Mouse (Mus musculus) forebrain, embryonic 11.5 days (tissue): ENCODE results near the gene Glyr1. TPM values are rescaled to one million over a fixed set of nuclear protein-coding genes. Genes with fewer than 3 reads are reported as not detected.

Experiments
- ATAC-seq: fragments of 200-750 bp; cut with Nextera tagmentation; replicated peaks from 2 replicates; pipeline ENCODE4 v1.8.0; 2017; ENCODE audit warnings: moderate TSS enrichment; ENCODE audit not compliant: low FRiP score
- DNase-seq: peaks from one replicate; pipeline ENCODE4 v3.0.0-alpha.2; 2017; ENCODE audit warnings: low spot score
- H3K27ac ChIP-seq: fragments of 300-500 bp; sonication (generic); 2 replicates; pipeline ENCODE4 v1.5.1; 2014; ENCODE audit warnings: low read depth, low read length
- H3K27me3 ChIP-seq: fragments of 300-500 bp; sonication (generic); 2 replicates; pipeline ENCODE4 v1.6.1; 2014; ENCODE audit warnings: mild to moderate bottlenecking, low read length, mixed read lengths; ENCODE audit not compliant: control insufficient read depth, insufficient read depth
- H3K36me3 ChIP-seq: fragments of 300-500 bp; sonication (generic); 2 replicates; pipeline ENCODE4 v1.6.1; 2014; ENCODE audit warnings: mild to moderate bottlenecking, low read length, moderate library complexity, mixed read lengths; ENCODE audit not compliant: control insufficient read depth, insufficient read depth
- H3K4me1 ChIP-seq: fragments of 300-500 bp; sonication (generic); replicated peaks from 2 replicates; pipeline ENCODE4 v1.6.1; 2014; ENCODE audit warnings: low read length, mixed read lengths; ENCODE audit not compliant: control insufficient read depth, insufficient read depth
- H3K4me2 ChIP-seq: fragments of 300-500 bp; sonication (generic); 2 replicates; pipeline ENCODE4 v1.6.1; 2014; ENCODE audit warnings: low read depth, mild to moderate bottlenecking, low read length, moderate library complexity, mixed read lengths; ENCODE audit not compliant: severe bottlenecking
- H3K4me3 ChIP-seq: fragments of 300-500 bp; sonication (generic); 2 replicates; pipeline ENCODE4 v1.5.1; 2014; ENCODE audit warnings: low read depth, low read length
- H3K9ac ChIP-seq: fragments of 300-500 bp; sonication (generic); 2 replicates; pipeline ENCODE4 v1.6.1; 2014; ENCODE audit warnings: low read length
- H3K9me3 ChIP-seq: fragments of 300-500 bp; sonication (generic); 2 replicates; pipeline ENCODE4 v1.6.1; 2016; ENCODE audit warnings: low read length, mixed read lengths; ENCODE audit not compliant: control insufficient read depth
- WGBS: fragments of 180-500 bp; shearing (Covaris S2); extraction: QIAGEN DNeasy Blood & Tissue Kit; methylation state at CpG from one replicate; pipeline ENCODE4 v1.1.7; 2014; 5-methylcytosine and 5-hydroxymethylcytosine counted together
- polyA plus RNA-seq: library from polyadenylated mRNA; unstranded; fragments of >200 nt; fragmentation: Nextera tagmentation; extraction: Ambion mirVana; gene quantifications from 2 replicates; pipeline ENCODE4 v1.2.1, GENCODE M21; 2014

Glyr1 gene
- polyA plus RNA-seq, 1 experiment from 2014 or later: 174 TPM

- DNase-seq (no peak), ATAC-seq (no peak)
- H3K27me3 ChIP-seq: no peaks in the 10 kb centered on the region
- H3K36me3 ChIP-seq: no peaks in the 10 kb centered on the region
- H3K9me3 ChIP-seq: no peaks in the 10 kb centered on the region
- no peak within 1 kb of the TSS for H3K4me2 ChIP-seq
- H3K27ac ChIP-seq: no peak within 1 kb of the TSS
- H3K4me1 ChIP-seq: no peaks in the 10 kb centered on the region
- no peak within 1 kb of the TSS for H3K9ac ChIP-seq
- 43% methylated on average over 5 of the region's 5 CpGs for WGBS
- no peak within 1 kb of the TSS for H3K4me3 ChIP-seq
Observed at GRCm38 (mm10) chr16:5007067-5007466, 42.6 kb downstream of the Glyr1 start, which contains the start of gene Smim22. Smim22 (plus strand) TSS chr16:5007288.

DNA sequence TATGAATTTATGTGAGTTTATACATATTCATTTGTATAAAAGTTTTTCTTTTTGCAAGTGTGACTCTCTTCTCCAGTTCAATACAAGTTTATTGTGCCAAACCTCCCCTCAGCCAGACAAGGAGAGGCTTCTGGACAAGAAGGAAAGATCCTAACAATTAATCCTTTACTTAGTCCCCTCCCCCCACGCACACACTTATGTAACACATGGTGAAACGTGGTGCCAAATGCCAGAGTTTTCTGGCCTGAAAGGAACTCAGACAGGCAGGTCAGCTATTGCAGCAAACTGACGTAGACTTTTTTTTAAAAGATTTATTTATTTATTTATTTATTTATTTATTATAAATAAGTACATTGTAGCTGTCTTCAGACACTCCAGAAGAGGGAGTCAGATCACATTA, 49.1 kb downstream of the Glyr1 start:
- Histone ChIP-seq H3K27me3 (no peaks in the 10 kb centered on the region), H3K9ac (no peak overlapping the region), H3K9me3 (no peaks in the 10 kb centered on the region), H3K4me2 (no peak overlapping the region), H3K4me3 (no peak overlapping the region), H3K4me1 (no peaks in the 10 kb centered on the region), H3K36me3 (no peaks in the 10 kb centered on the region), H3K27ac (no peak overlapping the region)
- ATAC-seq: no peak
- 76% methylated on average over 3 of the region's 3 CpGs for WGBS
- DNase-seq: no peak

- H3K9ac ChIP-seq: no peak overlapping the region
- H3K9me3 ChIP-seq: no peaks in the 10 kb centered on the region
- no peaks in the 10 kb centered on the region for H3K36me3 ChIP-seq
- WGBS: 86% methylated on average over 1 of the region's 1 CpGs
- ATAC-seq (no peak), DNase-seq (no peak)
- H3K4me1 ChIP-seq: no peaks in the 10 kb centered on the region
- H3K4me2 ChIP-seq: no peak overlapping the region
- H3K27ac ChIP-seq: no peak overlapping the region
- no peak overlapping the region for H3K4me3 ChIP-seq
- no peaks in the 10 kb centered on the region for H3K27me3 ChIP-seq
Observed at GRCm38 (mm10) chr16:4998984-4999383, 50.7 kb downstream of the Glyr1 start.

GRCm38 (mm10) chr16:4997553-4997952, 52.1 kb downstream of the Glyr1 start, which contains the start of gene Sept12:
Sept12 (minus strand) TSS chr16:4997852.
- no peaks in the 10 kb centered on the region for H3K27me3 ChIP-seq
- no peak within 1 kb of the TSS for H3K4me2 ChIP-seq
- no peak for ATAC-seq
- H3K9ac ChIP-seq: no peak within 1 kb of the TSS
- DNase-seq: no peak
- H3K4me1 ChIP-seq: no peaks in the 10 kb centered on the region
- no peaks in the 10 kb centered on the region for H3K9me3 ChIP-seq
- no peaks in the 10 kb centered on the region for H3K36me3 ChIP-seq
- 77% methylated on average over 3 of the region's 3 CpGs for WGBS
- no peak within 1 kb of the TSS for H3K4me3 ChIP-seq
- H3K27ac ChIP-seq: no peak within 1 kb of the TSS

- H3K9me3 ChIP-seq: no peaks in the 10 kb centered on the region
Observed at GRCm38 (mm10) chr16:4993276-4993675, 56.4 kb downstream of the Glyr1 start.

GRCm38 (mm10) chr16:4984717-4985116, 64.9 kb downstream of the Glyr1 start:
- 91% methylated on average over 12 of the region's 12 CpGs for WGBS
- H3K27me3 ChIP-seq: no peaks in the 10 kb centered on the region
- no peak overlapping the region for H3K4me2 ChIP-seq
- no peaks in the 10 kb centered on the region for H3K36me3 ChIP-seq
- no peaks in the 10 kb centered on the region for H3K4me1 ChIP-seq
- H3K4me3 ChIP-seq: no peak overlapping the region
- H3K9ac ChIP-seq: no peak overlapping the region
- DNase-seq (no peak), ATAC-seq (no peak)
- H3K9me3 ChIP-seq: no peaks in the 10 kb centered on the region
- no peak overlapping the region for H3K27ac ChIP-seq

More at GRCm38 (mm10) chr16:4993276-4993675, 56.4 kb downstream of the Glyr1 start:
- ATAC-seq (no peak), DNase-seq (no peak)
- no peaks in the 10 kb centered on the region for H3K36me3 ChIP-seq
- no peak overlapping the region for H3K27ac ChIP-seq
- H3K27me3 ChIP-seq: no peaks in the 10 kb centered on the region
- no peaks in the 10 kb centered on the region for H3K4me1 ChIP-seq
- no peak overlapping the region for H3K4me3 ChIP-seq
- no peak overlapping the region for H3K4me2 ChIP-seq
- no peak overlapping the region for H3K9ac ChIP-seq
- 83% methylated on average over 4 of the region's 4 CpGs for WGBS

GRCm38 (mm10) chr16:4979755-4980380, 69.8 kb downstream of the Glyr1 start:
- no peak overlapping the region for H3K4me2 ChIP-seq
- DNase-seq (no peak), ATAC-seq (no peak)
- WGBS: 72% methylated on average over 4 of the region's 4 CpGs
- H3K4me3 ChIP-seq: no peak overlapping the region
- H3K4me1 ChIP-seq: no peaks in the 10 kb centered on the region
- no peak overlapping the region for H3K27ac ChIP-seq
- no peaks in the 10 kb centered on the region for H3K27me3 ChIP-seq
- no peaks in the 10 kb centered on the region for H3K36me3 ChIP-seq
- no peak overlapping the region for H3K9ac ChIP-seq
- no peaks in the 10 kb centered on the region for H3K9me3 ChIP-seq

DNA sequence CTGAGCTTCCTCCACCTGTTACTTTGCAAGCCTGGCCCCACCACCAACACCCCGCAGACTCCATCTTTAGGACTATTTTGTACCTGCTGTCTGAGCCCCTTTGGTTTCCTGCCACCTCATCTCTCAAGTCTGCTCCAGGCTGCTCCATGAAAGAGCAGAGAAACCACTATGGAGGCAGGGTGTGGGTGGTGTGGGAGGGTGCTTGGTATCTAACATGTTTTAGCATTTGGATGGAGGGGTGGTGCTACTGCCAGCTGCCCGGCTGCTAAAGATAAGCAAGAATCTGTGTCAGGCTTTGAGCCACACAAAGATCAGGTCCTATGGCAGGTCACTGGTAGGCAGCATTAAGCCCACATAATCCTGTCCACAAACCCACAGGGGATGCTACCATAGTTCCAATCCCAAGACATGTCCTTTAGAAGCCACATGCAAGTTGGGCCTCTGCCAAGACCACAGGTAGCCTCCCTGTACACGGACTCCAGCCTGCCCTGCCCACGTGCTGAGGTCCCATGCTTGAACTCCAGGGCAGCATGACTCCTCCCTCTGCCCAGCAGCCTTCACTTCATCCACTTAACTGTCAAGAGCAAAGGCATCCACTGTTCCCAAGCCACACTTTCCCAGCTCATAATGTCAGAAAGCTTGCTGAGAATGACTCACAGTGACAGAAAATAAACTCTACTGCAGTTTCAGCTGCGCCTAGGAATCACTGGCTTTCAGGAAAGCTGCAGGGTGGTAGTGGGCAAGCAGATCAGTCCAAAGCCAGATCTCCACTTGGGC, 71.2 kb downstream of the Glyr1 start:
- ATAC-seq: no peak
- WGBS: 68% methylated on average over 5 of the region's 5 CpGs

More for the DNA sequence above, 71.2 kb downstream of the Glyr1 start:
- Histone ChIP-seq H3K9me3 (no peaks in the 10 kb centered on the region), H3K4me3 (no peak overlapping the region), H3K4me2 (no peak overlapping the region), H3K36me3 (no peaks in the 10 kb centered on the region), H3K9ac (no peak overlapping the region), H3K27ac (no peak overlapping the region), H3K4me1 (no peaks in the 10 kb centered on the region), H3K27me3 (no peaks in the 10 kb centered on the region)
- no peak for DNase-seq
